Mouse (Mus musculus) liver, embryonic 16.5 days (tissue): ENCODE measurements around the gene Rhobtb3. TPM values are rescaled to one million over a fixed set of nuclear protein-coding genes. Genes with fewer than 3 reads are reported as not detected.
"Not testable (repeated sequence)": the region's sequence is repeated elsewhere in the genome, so short reads cannot be mapped to it uniquely, and the experiment has no call there.

ENCODE experiments used
- ATAC-seq: fragments of 200-750 bp; cut with Nextera tagmentation; 2 replicates; pipeline ENCODE4 v1.8.0; 2017; ENCODE audit warnings: low read depth, mild to moderate bottlenecking, moderate number of reproducible peaks, moderate library complexity
- H3K27ac ChIP-seq: fragments of 300-500 bp; sonication (generic); 2 replicates; pipeline ENCODE4 v1.5.1; 2014; ENCODE audit warnings: mild to moderate bottlenecking, low read length
- H3K27me3 ChIP-seq: fragments of 300-500 bp; sonication (generic); 2 replicates; pipeline ENCODE4 v1.6.1; 2014; ENCODE audit warnings: low read depth, low read length, mixed read lengths; ENCODE audit not compliant: control insufficient read depth, insufficient read depth
- H3K36me3 ChIP-seq: fragments of 300-500 bp; sonication (generic); 2 replicates; pipeline ENCODE4 v1.6.1; 2014; ENCODE audit warnings: mild to moderate bottlenecking; ENCODE audit not compliant: control insufficient read depth, insufficient read depth
- H3K4me1 ChIP-seq: fragments of 300-500 bp; sonication (generic); 2 replicates; pipeline ENCODE4 v1.6.1; 2014; ENCODE audit warnings: low read depth, low read length, mixed read lengths; ENCODE audit not compliant: control insufficient read depth
- H3K4me2 ChIP-seq: fragments of 300-500 bp; sonication (generic); 2 replicates; pipeline ENCODE4 v1.6.1; 2014; ENCODE audit warnings: low read depth, low read length, mixed read lengths
- H3K4me3 ChIP-seq: fragments of 300-500 bp; sonication (generic); 2 replicates; pipeline ENCODE4 v1.5.1; 2014; ENCODE audit warnings: low read depth, mild to moderate bottlenecking, low read length
- H3K9ac ChIP-seq: fragments of 300-500 bp; sonication (generic); 2 replicates; pipeline ENCODE4 v1.6.1; 2014; ENCODE audit warnings: low read depth, low read length
- H3K9me3 ChIP-seq: fragments of 300-500 bp; sonication (generic); replicated peaks from 2 replicates; pipeline ENCODE4 v1.6.1; 2016; ENCODE audit warnings: low read length; ENCODE audit not compliant: control insufficient read depth
- WGBS: fragments of 180-500 bp; shearing (Covaris S2); extraction: QIAGEN DNeasy Blood & Tissue Kit; methylation state at CpG from one replicate; pipeline ENCODE4 v1.1.7; 2014; ENCODE audit not compliant: insufficient replicate concordance; 5-methylcytosine and 5-hydroxymethylcytosine counted together
- polyA plus RNA-seq: library from polyadenylated mRNA; unstranded; fragments of >200 nt; fragmentation: Nextera tagmentation; extraction: Ambion mirVana; gene quantifications from 2 replicates; pipeline ENCODE4 v1.2.1, GENCODE M21; 2015

The Rhobtb3 gene
- polyA plus RNA-seq, 1 experiment from 2014 or later, result 4.0 TPM

DNA sequence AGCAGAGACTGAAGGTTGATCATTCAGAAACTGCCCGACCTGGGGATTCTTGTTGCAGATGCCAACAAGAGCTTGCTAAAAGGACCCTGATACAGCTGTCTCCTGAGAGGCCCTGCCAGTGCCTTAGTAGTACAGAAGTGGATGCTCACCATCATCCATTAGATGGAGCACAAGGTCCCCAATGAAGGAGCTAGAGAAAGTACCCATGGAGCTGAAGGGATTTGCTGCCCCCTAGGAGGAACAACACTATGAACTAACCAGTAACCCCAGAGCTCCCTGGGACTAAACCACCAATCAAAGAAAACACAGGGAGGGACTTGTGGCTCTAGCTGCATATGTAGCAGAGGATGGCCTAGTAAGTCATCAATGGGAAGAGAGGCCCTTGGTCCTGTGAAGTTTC is 42.8 kb downstream of the Rhobtb3 start:
- H3K27me3 ChIP-seq, H3K4me1 ChIP-seq, H3K9me3 ChIP-seq, H3K27ac ChIP-seq, H3K9ac ChIP-seq, H3K4me3 ChIP-seq, H3K36me3 ChIP-seq, H3K4me2 ChIP-seq, ATAC-seq: not testable (repeated sequence)
- 70% methylated on average over 1 of the region's 1 CpGs for WGBS

DNA sequence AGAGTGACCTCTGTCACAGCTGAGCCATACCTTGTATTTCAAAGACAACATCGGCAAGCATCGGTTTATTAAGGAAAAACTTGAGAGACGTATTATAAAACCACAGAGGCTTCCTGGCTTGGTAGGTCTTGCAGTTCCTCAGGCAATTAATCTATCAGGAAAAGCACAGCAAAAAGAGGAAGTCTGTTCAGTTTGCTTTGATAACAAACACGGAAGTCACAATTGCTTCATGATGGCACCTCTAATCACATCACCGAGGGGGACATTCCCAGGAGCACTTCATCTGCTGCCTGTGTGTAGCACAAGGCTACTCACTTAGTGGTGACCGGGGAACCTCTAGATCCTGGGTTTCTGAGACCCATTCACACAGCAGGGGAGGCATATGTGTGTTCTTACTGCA is 50.8 kb downstream of the Rhobtb3 start:
- WGBS, result 21% methylated on average over 6 of the region's 6 CpGs
- H3K4me2 ChIP-seq, result no peak overlapping the region
- H3K36me3 ChIP-seq, result no peaks in the 10 kb centered on the region
- H3K9ac ChIP-seq, result no peak overlapping the region
- no peaks in the 10 kb centered on the region for H3K9me3 ChIP-seq
- ATAC-seq, result no peak
- no peaks in the 10 kb centered on the region for H3K4me1 ChIP-seq
- no peak overlapping the region for H3K27ac ChIP-seq
- no peak overlapping the region for H3K4me3 ChIP-seq
- H3K27me3 ChIP-seq, result no peaks in the 10 kb centered on the region

DNA sequence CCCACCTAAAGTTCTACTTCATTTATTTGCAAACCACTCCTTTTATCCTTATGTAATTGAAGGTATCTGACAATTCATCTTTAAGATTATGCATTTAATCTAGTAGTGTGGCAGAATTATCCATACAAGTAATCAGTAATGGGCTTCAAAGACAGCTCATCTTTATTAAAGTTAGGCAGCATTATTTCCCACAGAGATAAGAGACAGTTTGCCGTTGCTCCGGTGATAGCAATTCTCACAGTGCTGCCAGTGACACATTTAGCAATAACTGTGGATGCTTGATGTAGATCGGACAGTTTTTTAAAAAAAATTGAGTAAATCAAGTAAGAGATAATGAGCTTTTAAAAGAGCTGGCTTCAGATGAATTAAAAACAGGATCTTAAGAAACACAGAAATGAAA is 51.4 kb downstream of the Rhobtb3 start:
- WGBS, result 33% methylated on average over 3 of the region's 3 CpGs
- ATAC-seq, result no peak

DNA sequence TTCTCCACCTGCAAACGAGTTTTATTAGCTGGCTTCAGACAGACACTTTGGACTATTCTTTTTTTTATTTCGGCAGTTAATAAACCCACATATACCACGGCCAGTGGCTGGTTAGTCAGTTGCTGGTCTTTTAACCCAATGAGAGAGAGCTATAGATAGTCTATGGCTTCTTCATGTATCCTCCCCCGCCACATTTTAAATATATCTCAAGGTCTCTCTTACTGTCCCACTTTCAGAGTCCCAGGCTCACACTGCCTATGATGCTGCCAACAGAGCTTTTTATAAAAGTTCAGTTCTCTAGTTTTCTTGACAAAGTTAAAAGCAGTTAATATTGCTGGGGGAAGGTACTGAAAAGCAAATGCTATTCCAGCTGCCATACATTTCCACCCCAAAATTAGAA is 51.9 kb downstream of the Rhobtb3 start:
- Histone ChIP-seq H3K9me3 (no peaks in the 10 kb centered on the region), H3K4me3 (no peak overlapping the region), H3K4me2 (no peak overlapping the region), H3K36me3 (no peaks in the 10 kb centered on the region), H3K27me3 (no peaks in the 10 kb centered on the region), H3K27ac (no peak overlapping the region), H3K9ac (no peak overlapping the region), H3K4me1 (no peaks in the 10 kb centered on the region)
- ATAC-seq, result no peak
- WGBS, result 65% methylated on average over 4 of the region's 4 CpGs

More for the DNA sequence above, 51.4 kb downstream of the Rhobtb3 start:
- Histone ChIP-seq H3K27ac (no peak overlapping the region), H3K9ac (no peak overlapping the region), H3K9me3 (no peaks in the 10 kb centered on the region), H3K4me2 (no peak overlapping the region), H3K27me3 (no peaks in the 10 kb centered on the region), H3K4me3 (no peak overlapping the region), H3K36me3 (no peaks in the 10 kb centered on the region), H3K4me1 (no peaks in the 10 kb centered on the region)

DNA sequence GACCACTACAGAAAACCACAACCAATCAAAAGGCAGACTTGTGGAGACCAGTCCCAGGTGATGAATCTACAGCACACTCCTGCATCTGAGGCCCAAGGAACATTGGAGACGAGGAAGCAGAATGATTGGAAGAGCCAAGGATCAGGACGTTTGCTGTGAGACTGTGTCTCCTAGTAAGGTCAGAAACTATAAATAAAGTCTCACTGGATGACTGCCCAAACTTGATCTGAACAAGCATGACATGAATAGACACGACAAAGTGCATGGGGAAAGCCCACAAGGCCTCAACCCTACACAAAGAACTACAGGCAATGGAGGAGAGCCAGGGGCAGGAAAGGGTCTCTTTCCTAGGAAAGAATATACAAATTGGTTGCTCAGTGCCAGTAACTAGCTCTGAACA is 59.9 kb downstream of the Rhobtb3 start:
- ATAC-seq, result no peak
- Histone ChIP-seq H3K36me3 (no peaks in the 10 kb centered on the region; the same call in 1 of the 2 replicates), H3K27ac (no peak overlapping the region), H3K9me3 (no peaks in the 10 kb centered on the region), H3K27me3 (no peaks in the 10 kb centered on the region), H3K4me2 (no peak overlapping the region), H3K4me1 (no peaks in the 10 kb centered on the region), H3K4me3 (no peak overlapping the region), H3K9ac (no peak overlapping the region)
- WGBS, result 59% methylated on average over 3 of the region's 3 CpGs

DNA sequence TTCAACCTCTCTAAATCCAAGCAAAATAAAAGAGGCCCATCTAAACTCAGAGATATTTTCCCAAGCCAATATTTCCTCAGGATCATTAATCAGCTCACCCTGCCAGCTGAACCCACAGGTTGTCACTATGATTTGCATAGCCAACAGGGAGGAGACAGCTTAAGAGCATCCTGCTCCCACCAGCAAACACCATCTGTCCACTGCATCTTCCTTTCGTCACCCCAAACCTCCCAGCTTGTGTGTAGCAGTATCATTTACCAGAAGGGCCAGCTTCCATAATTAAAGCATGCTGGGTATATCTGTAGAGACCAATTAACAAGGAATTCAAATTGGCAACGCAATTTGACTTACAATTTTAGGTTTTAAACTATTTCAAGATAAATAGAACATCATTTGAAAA is 63.2 kb downstream of the Rhobtb3 start:
- Histone ChIP-seq H3K4me2 (no peak overlapping the region), H3K36me3 (no peaks in the 10 kb centered on the region; the same call in 1 of the 2 replicates), H3K27ac (no peak overlapping the region), H3K4me3 (no peak overlapping the region), H3K4me1 (no peaks in the 10 kb centered on the region), H3K9me3 (no peaks in the 10 kb centered on the region), H3K27me3 (no peaks in the 10 kb centered on the region), H3K9ac (no peak overlapping the region)
- no peak for ATAC-seq
- WGBS, result 65% methylated on average over 2 of the region's 2 CpGs

DNA sequence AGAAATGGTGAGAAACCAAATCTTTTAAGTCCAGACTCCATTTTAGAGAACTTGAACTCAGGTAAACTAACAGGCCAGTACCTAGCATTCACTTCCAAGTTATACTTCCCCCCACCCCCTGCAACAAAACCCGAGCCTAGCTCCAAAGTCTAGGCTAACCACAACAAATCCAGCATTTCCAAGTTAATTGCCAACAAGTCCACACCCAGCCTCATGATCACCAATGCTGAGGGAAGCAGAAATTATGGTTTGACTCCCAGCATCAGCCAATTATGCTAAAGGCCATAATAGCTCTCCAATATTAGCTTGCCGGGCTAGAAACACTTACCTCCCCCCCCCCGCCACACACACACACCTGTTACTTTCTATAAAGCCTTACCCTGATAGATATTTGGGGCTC is 64.0 kb downstream of the Rhobtb3 start:
- no peaks in the 10 kb centered on the region for H3K27me3 ChIP-seq
- no peak overlapping the region for H3K27ac ChIP-seq
- H3K4me2 ChIP-seq, result no peak overlapping the region
- no peaks in the 10 kb centered on the region for H3K9me3 ChIP-seq
- WGBS, result 59% methylated on average over 3 of the region's 3 CpGs
- no peak for ATAC-seq
- no peak overlapping the region for H3K4me3 ChIP-seq
- H3K9ac ChIP-seq, result no peak overlapping the region
- H3K36me3 ChIP-seq, result no peaks in the 10 kb centered on the region; the same call in 1 of the 2 replicates
- no peaks in the 10 kb centered on the region for H3K4me1 ChIP-seq

DNA sequence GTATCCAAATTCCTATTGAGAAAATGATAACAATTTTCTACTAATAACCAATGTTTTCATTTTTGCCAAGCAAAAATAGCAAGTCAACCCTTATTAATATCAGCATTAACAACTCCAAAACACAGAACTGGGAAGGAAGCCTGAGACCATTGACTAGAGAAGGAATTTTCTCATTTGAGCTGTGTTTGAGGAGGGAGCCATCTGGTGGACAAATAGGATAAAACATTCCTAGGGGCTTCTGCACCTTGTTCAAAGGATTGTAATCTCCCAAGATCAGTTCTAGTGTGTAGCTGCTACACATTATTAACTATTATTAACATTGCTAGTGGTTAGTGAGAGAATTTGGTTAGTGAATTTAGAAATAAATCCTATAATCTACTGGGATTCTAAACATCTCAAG is 65.8 kb downstream of the Rhobtb3 start:
- H3K36me3 ChIP-seq, result no peaks in the 10 kb centered on the region
- no peaks in the 10 kb centered on the region for H3K9me3 ChIP-seq
- no peak overlapping the region for H3K27ac ChIP-seq
- H3K27me3 ChIP-seq, result no peaks in the 10 kb centered on the region
- H3K4me2 ChIP-seq, result no peak overlapping the region
- H3K4me1 ChIP-seq, result no peaks in the 10 kb centered on the region
- no peak overlapping the region for H3K4me3 ChIP-seq
- no peak for ATAC-seq
- H3K9ac ChIP-seq, result no peak overlapping the region

DNA sequence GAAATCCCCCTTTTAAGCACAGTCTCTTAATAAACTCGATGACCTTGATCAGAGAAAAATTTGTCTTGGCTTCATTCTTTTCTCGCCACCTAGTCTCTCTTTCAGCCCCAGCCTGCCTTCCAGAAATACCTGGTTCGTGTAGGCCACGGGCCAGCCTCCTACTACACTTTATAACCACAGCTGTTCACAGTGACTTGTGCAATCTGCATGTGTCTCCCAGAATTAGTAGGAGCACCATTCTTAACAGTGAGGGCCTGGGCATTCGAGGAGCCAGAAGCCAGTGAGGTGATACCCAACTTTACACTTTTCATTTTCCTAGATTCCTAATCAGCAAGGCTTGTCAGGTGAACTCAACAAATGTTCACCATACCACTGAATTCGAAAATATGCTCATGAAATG is 67.1 kb downstream of the Rhobtb3 start:
- no peak overlapping the region for H3K4me2 ChIP-seq
- no peaks in the 10 kb centered on the region for H3K36me3 ChIP-seq
- no peak for ATAC-seq
- H3K9me3 ChIP-seq, result no peaks in the 10 kb centered on the region
- no peak overlapping the region for H3K27ac ChIP-seq
- no peaks in the 10 kb centered on the region for H3K27me3 ChIP-seq
- no peak overlapping the region for H3K9ac ChIP-seq
- no peak overlapping the region for H3K4me3 ChIP-seq
- no peaks in the 10 kb centered on the region for H3K4me1 ChIP-seq
- WGBS, result 65% methylated on average over 6 of the region's 6 CpGs

DNA sequence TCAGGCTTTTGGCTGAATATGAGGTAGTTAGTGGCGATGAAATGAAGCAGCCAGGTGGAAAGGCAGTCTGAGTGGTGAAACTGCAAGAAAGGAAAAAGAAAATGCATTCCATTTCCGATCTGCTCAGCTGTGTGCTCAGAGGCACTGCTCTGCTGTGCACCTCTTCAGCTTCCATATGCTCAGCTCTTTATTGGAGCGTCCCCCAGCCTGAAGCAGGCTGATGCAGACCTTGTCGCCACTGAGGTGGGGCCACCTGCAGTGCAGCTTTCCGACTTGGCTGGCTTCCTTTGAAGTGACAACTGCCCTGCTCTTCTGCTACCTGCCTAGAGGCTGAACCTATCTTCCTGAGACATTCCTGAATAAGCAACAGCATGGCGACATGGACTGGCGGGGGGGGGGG is 67.5 kb downstream of the Rhobtb3 start:
- H3K27ac ChIP-seq, H3K4me3 ChIP-seq, H3K4me2 ChIP-seq, H3K27me3 ChIP-seq, H3K9ac ChIP-seq, H3K9me3 ChIP-seq, ATAC-seq, H3K36me3 ChIP-seq, H3K4me1 ChIP-seq: not testable (repeated sequence)
- 73% methylated on average over 7 of the region's 7 CpGs for WGBS
